In genomic region chr13:49212711-49213500, GRCm38 (mm10) we compare ENCODE assay signal across 17 mouse cellular contexts. TPM values are rescaled to one million over a fixed set of nuclear protein-coding genes. Genes with fewer than 3 reads are reported as not detected.
A peak's percentile ranks its signal among the peaks of the same experiment; 100 is the strongest.
DNase-seq lines count a peak whose midpoint lies in the region; ATAC-seq and TF ChIP-seq lines count a peak whose summit lies in the region.
"Had no signal": no experiment of that assay in that cellular context is flagged by ENCODE, and none has a peak within 500 bp of the region (broad histone marks: within the 10 kb centered on the region; RNA-seq: fewer than 3 reads in every experiment).

No protein-coding gene starts in this region.

- no peaks in the 10 kb centered on the region for H3K9me3 ChIP-seq in forebrain, embryonic 16.5 days (ENCODE audit: control insufficient read depth, low read length)
- H3K9me3 ChIP-seq in forebrain, postnatal 0 days (ENCODE audit: low read length), result no peaks in the 10 kb centered on the region
- H3K9me3 ChIP-seq in heart, postnatal 0 days (replicated peaks; ENCODE audit: control insufficient read depth, low read length), result no peaks in the 10 kb centered on the region
- no peaks in the 10 kb centered on the region for H3K9me3 ChIP-seq in midbrain, embryonic 11.5 days (ENCODE audit: control insufficient read depth, low read length)
- no peaks in the 10 kb centered on the region for H3K9me3 ChIP-seq in midbrain, postnatal 0 days (ENCODE audit: low read length)
- H3K9me3 ChIP-seq: embryonic facial prominence, embryonic 12.5 days; intestine, embryonic 15.5 days; limb, embryonic 12.5 days; midbrain, embryonic 13.5 days had no signal

- peak overlapping the region; percentile 11; the same call in 1 of the 2 replicates for H3K27ac ChIP-seq in forebrain, embryonic 16.5 days (ENCODE audit: low read length)
- H3K27ac ChIP-seq in forebrain, postnatal 0 days (ENCODE audit: low read depth, low read length), result no peak overlapping the region
- peak overlapping the region; percentile 70 for H3K27ac ChIP-seq in heart, postnatal 0 days (ENCODE audit: low read depth)
- H3K27ac ChIP-seq in midbrain, embryonic 11.5 days (ENCODE audit: low read depth, low read length), result no peak overlapping the region
- H3K27ac ChIP-seq in midbrain, postnatal 0 days (ENCODE audit: low read depth, low read length), result no peak overlapping the region
- H3K27ac ChIP-seq in small intestine, adult 2 months (ENCODE audit: insufficient read depth, low read depth, low read length), result peak overlapping the region; percentile 9; the same call in 1 of the 2 replicates
- H3K27ac ChIP-seq: intestine, embryonic 15.5 days; limb, embryonic 12.5 days; liver, embryonic 14.5 days had no signal

- H3K4me2 ChIP-seq in forebrain, embryonic 16.5 days (ENCODE audit: low read length), result no peak overlapping the region
- no peak overlapping the region for H3K4me2 ChIP-seq in forebrain, postnatal 0 days (ENCODE audit: low read depth)
- H3K4me2 ChIP-seq in heart, postnatal 0 days (ENCODE audit: low read depth, low read length), result peak overlapping the region; percentile 74; the same call in 1 of the 2 replicates
- no peak overlapping the region for H3K4me2 ChIP-seq in midbrain, embryonic 11.5 days
- no peak overlapping the region for H3K4me2 ChIP-seq in midbrain, postnatal 0 days (ENCODE audit: low read depth, low read length, poor library complexity, severe bottlenecking)
- H3K4me2 ChIP-seq: embryonic facial prominence, embryonic 12.5 days; heart, embryonic 11.5 days; intestine, embryonic 15.5 days; limb, embryonic 12.5 days; midbrain, embryonic 13.5 days had no signal

- peaks cover 36% of the 10 kb centered on the region for H3K4me1 ChIP-seq in forebrain, embryonic 16.5 days (replicated peaks; ENCODE audit: control insufficient read depth, insufficient read depth, low read length)
- H3K4me1 ChIP-seq in forebrain, postnatal 0 days (ENCODE audit: insufficient read depth), result peaks cover 6% of the 10 kb centered on the region; the same call in 1 of the 2 replicates
- H3K4me1 ChIP-seq in heart, postnatal 0 days (ENCODE audit: control insufficient read depth, insufficient read depth), result peaks cover 37% of the 10 kb centered on the region
- peaks cover 13% of the 10 kb centered on the region; the same call in 1 of the 2 replicates for H3K4me1 ChIP-seq in midbrain, embryonic 11.5 days (ENCODE audit: control insufficient read depth, insufficient read depth, low read length)
- peaks cover 7% of the 10 kb centered on the region for H3K4me1 ChIP-seq in midbrain, postnatal 0 days (ENCODE audit: insufficient read depth, low read length)
- peaks cover 14% of the 10 kb centered on the region for H3K4me1 ChIP-seq in small intestine, adult 2 months (ENCODE audit: control insufficient read depth, insufficient read depth, insufficient read length, low read length)

- no peak overlapping the region for H3K9ac ChIP-seq in forebrain, embryonic 16.5 days (replicated peaks; ENCODE audit: low read depth, low read length)
- H3K9ac ChIP-seq in forebrain, postnatal 0 days, result no peak overlapping the region
- H3K9ac ChIP-seq in heart, postnatal 0 days (replicated peaks; ENCODE audit: low read depth, low read length), result no peak overlapping the region
- H3K9ac ChIP-seq in midbrain, embryonic 11.5 days (ENCODE audit: low read length), result no peak overlapping the region
- no peak overlapping the region for H3K9ac ChIP-seq in midbrain, postnatal 0 days (replicated peaks; ENCODE audit: low read length, poor library complexity, severe bottlenecking)
- H3K9ac ChIP-seq: intestine, embryonic 15.5 days; liver, embryonic 14.5 days; midbrain, embryonic 13.5 days had no signal

- H3K27me3 ChIP-seq in forebrain, embryonic 16.5 days (replicated peaks; ENCODE audit: control insufficient read depth, insufficient read depth, low read length), result no peaks in the 10 kb centered on the region
- no peaks in the 10 kb centered on the region for H3K27me3 ChIP-seq in forebrain, postnatal 0 days (ENCODE audit: insufficient read depth, low read length)
- H3K27me3 ChIP-seq in heart, postnatal 0 days (ENCODE audit: control insufficient read depth, insufficient read depth, low read length), result no peaks in the 10 kb centered on the region
- H3K27me3 ChIP-seq in midbrain, embryonic 11.5 days (ENCODE audit: control insufficient read depth, insufficient read depth, low read length), result peaks cover 11% of the 10 kb centered on the region
- H3K27me3 ChIP-seq in midbrain, postnatal 0 days (ENCODE audit: insufficient read depth, low read length), result no peaks in the 10 kb centered on the region
- no peaks in the 10 kb centered on the region for H3K27me3 ChIP-seq in small intestine, adult 2 months (ENCODE audit: control insufficient read depth, insufficient read depth, low read length)
- H3K27me3 ChIP-seq: intestine, embryonic 15.5 days; limb, embryonic 12.5 days had no signal

- no peaks in the 10 kb centered on the region for H3K36me3 ChIP-seq in forebrain, embryonic 16.5 days (ENCODE audit: control insufficient read depth, insufficient read depth)
- H3K36me3 ChIP-seq in forebrain, postnatal 0 days (ENCODE audit: insufficient read depth), result no peaks in the 10 kb centered on the region
- H3K36me3 ChIP-seq in heart, postnatal 0 days (replicated peaks; ENCODE audit: control insufficient read depth, insufficient read depth, low read length), result 0 out of 2 replicates have a peak, but pooled peaks cover 1% of the 10 kb centered on the region
- no peaks in the 10 kb centered on the region for H3K36me3 ChIP-seq in midbrain, embryonic 11.5 days (ENCODE audit: control insufficient read depth, insufficient read depth, low read length)
- H3K36me3 ChIP-seq in midbrain, postnatal 0 days (ENCODE audit: insufficient read depth, low read length), result no peaks in the 10 kb centered on the region
- H3K36me3 ChIP-seq in small intestine, adult 2 months (ENCODE audit: control insufficient read depth, insufficient read depth, low read length), result 0 out of 2 replicates have a peak, but pooled peaks cover 2% of the 10 kb centered on the region
- H3K36me3 ChIP-seq: intestine, embryonic 15.5 days; limb, embryonic 12.5 days; midbrain, embryonic 13.5 days had no signal

- no peak for TF ChIP-seq POLR2A in small intestine, adult 2 months (IDR thresholded peaks at IDR 0.05; ENCODE audit: low read depth, low read length)

- TF ChIP-seq EP300 in heart, postnatal 0 days (IDR thresholded peaks at IDR 0.05; ENCODE audit: low read depth), result no peak

- DNase-seq in forebrain, postnatal 0 days, result no peak
- no peak for DNase-seq in heart, postnatal 0 days (ENCODE audit: low spot score)
- no peak for DNase-seq in heart, adult 18-20 months
- DNase-seq in midbrain, embryonic 11.5 days (ENCODE audit: low spot score, missing footprints), result peak; percentile 80
- no peak for DNase-seq in midbrain, postnatal 0 days (ENCODE audit: low spot score)
- DNase-seq in adrenal gland, postnatal 14 days, result no peak
- DNase-seq: right cerebral cortex, postnatal 4 days; thymus, adult 2 months had no signal

- H3K4me3 ChIP-seq in forebrain, embryonic 16.5 days (replicated peaks; ENCODE audit: low read length), result no peak overlapping the region
- H3K4me3 ChIP-seq in forebrain, postnatal 0 days (ENCODE audit: low read depth, low read length), result no peak overlapping the region
- H3K4me3 ChIP-seq in heart, postnatal 0 days (ENCODE audit: low read depth, low read length), result no peak overlapping the region
- H3K4me3 ChIP-seq in midbrain, embryonic 11.5 days (ENCODE audit: low read depth, low read length), result no peak overlapping the region
- no peak overlapping the region for H3K4me3 ChIP-seq in midbrain, postnatal 0 days (ENCODE audit: low read depth, low read length)
- H3K4me3 ChIP-seq in small intestine, adult 2 months (ENCODE audit: low read depth, low read length), result no peak overlapping the region
- H3K4me3 ChIP-seq: embryonic facial prominence, embryonic 12.5 days; intestine, embryonic 15.5 days; left cerebral cortex, adult 2 months; limb, embryonic 12.5 days; midbrain, embryonic 13.5 days had no signal

- 78% methylated on average over 4 of the region's 4 CpGs for WGBS in forebrain, embryonic 16.5 days
- WGBS in forebrain, postnatal 0 days, result 67% methylated on average over 4 of the region's 4 CpGs
- WGBS in heart, postnatal 0 days, result 73% methylated on average over 4 of the region's 4 CpGs
- 78% methylated on average over 4 of the region's 4 CpGs for WGBS in midbrain, embryonic 11.5 days
- 78% methylated on average over 4 of the region's 4 CpGs for WGBS in midbrain, postnatal 0 days
- 92% methylated on average over 4 of the region's 4 CpGs for WGBS in small intestine, adult 2 months

- no peak for ATAC-seq in forebrain, embryonic 16.5 days
- ATAC-seq in forebrain, postnatal 0 days, result no peak
- no peak for ATAC-seq in heart, postnatal 0 days (ENCODE audit: insufficient read depth, low read depth)
- ATAC-seq in midbrain, embryonic 11.5 days (ENCODE audit: low FRiP score), result no peak
- ATAC-seq in midbrain, postnatal 0 days (ENCODE audit: low FRiP score), result no peak
- ATAC-seq: intestine, embryonic 15.5 days; midbrain, embryonic 13.5 days had no signal

- no peak for TF ChIP-seq CTCF in forebrain, postnatal 0 days (IDR thresholded peaks at IDR 0.05; ENCODE audit: low read depth)
- no peak for TF ChIP-seq CTCF in heart, postnatal 0 days (IDR thresholded peaks at IDR 0.05; ENCODE audit: low read depth)
- TF ChIP-seq CTCF in midbrain, postnatal 0 days (IDR thresholded peaks at IDR 0.05), result no peak
- TF ChIP-seq CTCF in small intestine, adult 2 months (IDR thresholded peaks at IDR 0.05; ENCODE audit: extremely low read depth, insufficient read length, insufficient replicate concordance, low read depth, low read length), result no peak

RNA-seq across cellular contexts. Expression of gene Card19, which starts 2.9 kb away (rescaled TPM):
- polyA plus RNA-seq in forebrain, embryonic 16.5 days (2015; fragmentation: Nextera tagmentation; extraction: Ambion mirVana), result 20.6 and 21.4 TPM in 2 replicates
- total RNA-seq in forebrain, postnatal 0 days (2014; rRNA removed), result 14.9 and 15.8 TPM in 2 replicates
- polyA plus RNA-seq in forebrain, postnatal 0 days (2015; fragmentation: Nextera tagmentation; extraction: Ambion mirVana), result 32.0 TPM in 2 replicates
- 114 and 136 TPM in 2 replicates for total RNA-seq in heart, postnatal 0 days (2014; rRNA removed; ENCODE audit: low replicate concordance)
- polyA plus RNA-seq in heart, postnatal 0 days (2015; fragmentation: Nextera tagmentation; extraction: Ambion mirVana), result 188 TPM in 2 replicates
- total RNA-seq in heart, adult 18-20 months (2021), result 100 to 1,000 TPM; 145 to 150 TPM
- polyA plus RNA-seq in midbrain, embryonic 11.5 days (2014; fragmentation: Nextera tagmentation; extraction: Ambion mirVana), result 17.1 and 18.0 TPM in 2 replicates
- total RNA-seq in midbrain, postnatal 0 days (2014; rRNA removed), result 25.8 and 32.7 TPM in 2 replicates
- 39.8 and 44.5 TPM in 2 replicates for polyA plus RNA-seq in midbrain, postnatal 0 days (2015; fragmentation: Nextera tagmentation; extraction: Ambion mirVana)
- polyA plus RNA-seq in small intestine, adult 2 months (2012; rRNA removed), result 107 and 237 TPM in 2 replicates
- 60.3 and 60.6 TPM in 2 replicates for total RNA-seq in adrenal gland, postnatal 14 days (2021)

RNA-seq across cellular contexts. Expression of gene Ninj1, which starts 25.6 kb away (rescaled TPM):
- 21.3 and 23.1 TPM in 2 replicates for polyA plus RNA-seq in forebrain, embryonic 16.5 days (2015; fragmentation: Nextera tagmentation; extraction: Ambion mirVana)
- 16.5 and 28.6 TPM in 2 replicates for total RNA-seq in forebrain, postnatal 0 days (2014; rRNA removed)
- 37.0 and 43.1 TPM in 2 replicates for polyA plus RNA-seq in forebrain, postnatal 0 days (2015; fragmentation: Nextera tagmentation; extraction: Ambion mirVana)
- total RNA-seq in heart, postnatal 0 days (2014; rRNA removed; ENCODE audit: low replicate concordance), result 75.3 and 102 TPM in 2 replicates
- 94.6 and 97.2 TPM in 2 replicates for polyA plus RNA-seq in heart, postnatal 0 days (2015; fragmentation: Nextera tagmentation; extraction: Ambion mirVana)
- 100 to 1,000 TPM; 122 to 123 TPM for total RNA-seq in heart, adult 18-20 months (2021)
- 17.5 TPM in 2 replicates for polyA plus RNA-seq in midbrain, embryonic 11.5 days (2014; fragmentation: Nextera tagmentation; extraction: Ambion mirVana)
- total RNA-seq in midbrain, postnatal 0 days (2014; rRNA removed), result 19.4 and 29.7 TPM in 2 replicates
- polyA plus RNA-seq in midbrain, postnatal 0 days (2015; fragmentation: Nextera tagmentation; extraction: Ambion mirVana), result 34.8 and 36.5 TPM in 2 replicates
- 53.6 and 84.7 TPM in 2 replicates for polyA plus RNA-seq in small intestine, adult 2 months (2012; rRNA removed)
- total RNA-seq in adrenal gland, postnatal 14 days (2021), result 69.8 and 83.7 TPM in 2 replicates

RNA-seq across cellular contexts. Expression of gene Susd3, which starts 35.6 kb away (rescaled TPM):
- 0.75 and 0.85 TPM in 2 replicates for polyA plus RNA-seq in forebrain, embryonic 16.5 days (2015; fragmentation: Nextera tagmentation; extraction: Ambion mirVana)
- 0.38 and 0.85 TPM in 2 replicates for total RNA-seq in forebrain, postnatal 0 days (2014; rRNA removed)
- 0.77 and 1.2 TPM in 2 replicates for polyA plus RNA-seq in forebrain, postnatal 0 days (2015; fragmentation: Nextera tagmentation; extraction: Ambion mirVana)
- 0.43 and 0.46 TPM in 2 replicates for total RNA-seq in heart, postnatal 0 days (2014; rRNA removed; ENCODE audit: low replicate concordance)
- 0.75 and 0.99 TPM in 2 replicates for polyA plus RNA-seq in heart, postnatal 0 days (2015; fragmentation: Nextera tagmentation; extraction: Ambion mirVana)
- 1 to 10 TPM in 1 of 2 experiments, under 1 TPM in 1; 0.55 to 1.3 TPM for total RNA-seq in heart, adult 18-20 months (2021)
- polyA plus RNA-seq in midbrain, embryonic 11.5 days (2014; fragmentation: Nextera tagmentation; extraction: Ambion mirVana), result 0.81 and 1.1 TPM in 2 replicates
- total RNA-seq in midbrain, postnatal 0 days (2014; rRNA removed), result 0.33 and 1.2 TPM in 2 replicates
- 0.63 and 0.92 TPM in 2 replicates for polyA plus RNA-seq in midbrain, postnatal 0 days (2015; fragmentation: Nextera tagmentation; extraction: Ambion mirVana)
- 3.2 and 5.1 TPM in 2 replicates for polyA plus RNA-seq in small intestine, adult 2 months (2012; rRNA removed)
- total RNA-seq in adrenal gland, postnatal 14 days (2021), result 0.70 and 3.6 TPM in 2 replicates

Comparison
In these comparisons a context has a peak if more than half of its experiments do, and no peak if none do; other contexts are left out.
1. H3K27ac ChIP-seq: peak in forebrain, embryonic 16.5 days (single experiment), heart, postnatal 0 days (single experiment) and small intestine, adult 2 months (single experiment); none in forebrain, postnatal 0 days (single experiment), midbrain, embryonic 11.5 days (single experiment) and midbrain, postnatal 0 days (single experiment).